Mouse (Mus musculus) adrenal gland, adult (tissue): ENCODE results near the gene Lancl1.

ENCODE experiments used
- DNase-seq, 2 experiments: peaks; one replicate each; pipeline ENCODE4 v3.0.0; 2022 to 2023; ENCODE audit warnings: low spot score in 1 of 2; ENCODE audit not compliant: inconsistent age in 2 of 2

The Lancl1 gene

GRCm38 (mm10) chr1:67017101-67017870 lies 21.4 kb downstream of the Lancl1 start:
- DNase-seq: no peak

DNA sequence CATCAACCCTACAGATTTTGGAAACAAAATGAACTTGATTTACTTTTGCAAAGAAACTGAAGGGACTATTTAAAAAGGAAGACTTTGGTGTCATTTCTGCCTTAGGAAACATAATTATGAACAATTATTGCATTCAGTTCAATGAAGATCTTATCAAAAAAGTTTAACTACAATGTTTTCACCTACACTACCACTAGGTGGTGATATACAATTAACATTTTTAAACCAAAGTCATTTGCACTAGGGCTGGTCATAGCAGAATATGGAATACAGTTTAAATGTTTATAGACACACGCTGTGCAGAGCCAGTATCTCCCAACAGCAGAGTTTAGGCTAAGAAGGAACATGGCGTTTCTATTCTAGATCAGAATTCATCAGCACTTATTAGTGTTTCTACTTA lies 24.5 kb downstream of the Lancl1 start:
- peak in 1 of 2 experiments; percentile 33 for DNase-seq

GRCm38 (mm10) chr1:67010520-67010919 lies 28.2 kb downstream of the Lancl1 start:
- no peak for DNase-seq

DNA sequence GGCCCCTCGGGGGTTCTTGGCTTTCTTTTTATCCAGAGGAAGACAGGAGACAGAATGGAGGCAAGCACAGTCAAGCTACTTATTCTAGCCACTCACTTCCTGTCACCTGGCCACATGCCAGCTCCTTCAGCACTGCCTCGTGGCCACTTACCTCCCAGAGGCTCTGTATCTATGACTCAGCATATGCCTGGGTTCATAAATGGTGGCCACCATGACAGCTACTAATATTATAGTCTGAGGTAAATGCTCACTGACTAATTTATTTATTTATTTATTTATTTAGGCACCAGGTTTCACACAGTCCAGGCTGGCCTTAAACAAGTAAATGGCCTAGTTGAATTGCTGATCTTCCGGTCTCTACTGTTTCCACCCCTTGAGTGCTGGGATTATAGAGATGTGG lies 35.0 kb downstream of the Lancl1 start:
- DNase-seq: peak; percentile 9 to 51

DNA sequence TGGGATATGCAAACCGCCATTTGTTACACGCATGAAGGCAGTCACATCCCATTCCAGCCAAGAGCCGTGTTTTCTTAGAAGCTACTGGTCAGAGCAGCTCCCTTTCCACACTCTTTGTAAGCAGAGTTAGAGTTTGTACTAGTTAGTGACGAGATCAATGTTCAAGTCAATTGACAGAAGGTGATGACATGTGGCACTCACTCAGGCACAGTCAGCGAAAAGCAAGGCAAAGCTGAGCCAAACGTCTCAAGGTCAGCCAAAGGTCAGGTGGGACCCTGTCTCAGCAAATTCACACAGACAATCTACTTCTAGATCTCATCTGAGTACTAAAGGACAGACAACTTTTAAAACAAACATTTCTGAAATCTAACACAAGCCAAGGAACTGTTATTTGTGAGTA lies 36.4 kb downstream of the Lancl1 start:
- no peak for DNase-seq

DNA sequence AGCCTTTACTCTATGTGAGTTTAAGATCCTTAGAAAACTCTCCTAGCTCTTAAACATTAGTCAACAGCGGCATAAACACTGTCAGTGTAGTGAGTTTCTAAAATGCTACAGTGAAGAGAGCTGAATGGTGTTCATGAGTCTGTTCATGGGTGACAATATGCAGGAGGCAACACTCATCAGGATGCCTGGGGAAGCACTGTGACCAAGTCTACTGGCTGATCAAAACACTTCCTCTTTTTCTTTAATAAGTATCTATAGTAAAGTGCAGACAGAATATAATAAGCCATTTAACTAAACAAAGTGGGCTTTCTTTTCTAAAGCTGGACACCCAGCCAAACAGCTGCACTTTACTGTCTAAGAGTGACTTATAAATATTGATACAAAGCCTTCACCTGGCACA lies 37.3 kb downstream of the Lancl1 start:
- no peak for DNase-seq

DNA sequence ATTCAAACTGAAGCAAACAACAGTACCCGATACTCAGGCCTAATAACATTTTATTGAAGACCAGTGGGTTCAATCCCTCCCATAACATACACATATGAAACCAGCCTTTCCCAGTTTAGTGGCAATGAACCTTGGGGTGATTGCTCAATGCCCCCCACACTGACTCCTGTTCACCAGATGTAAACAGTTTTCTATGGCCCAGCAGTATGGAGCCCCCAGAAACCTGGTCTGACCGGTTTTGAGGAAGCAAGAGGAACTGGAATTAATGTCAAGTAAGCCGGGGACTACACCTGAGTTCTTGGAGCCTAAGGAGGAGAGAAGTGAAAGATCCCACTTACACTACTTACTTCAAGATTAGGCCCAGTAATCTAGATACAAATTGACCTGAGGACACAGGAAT lies 38.2 kb downstream of the Lancl1 start:
- DNase-seq: no peak

- peak in 1 of 2 experiments; percentile 25 for DNase-seq
Measured at GRCm38 (mm10) chr1:66998601-66999000, 40.1 kb downstream of the Lancl1 start.

DNA sequence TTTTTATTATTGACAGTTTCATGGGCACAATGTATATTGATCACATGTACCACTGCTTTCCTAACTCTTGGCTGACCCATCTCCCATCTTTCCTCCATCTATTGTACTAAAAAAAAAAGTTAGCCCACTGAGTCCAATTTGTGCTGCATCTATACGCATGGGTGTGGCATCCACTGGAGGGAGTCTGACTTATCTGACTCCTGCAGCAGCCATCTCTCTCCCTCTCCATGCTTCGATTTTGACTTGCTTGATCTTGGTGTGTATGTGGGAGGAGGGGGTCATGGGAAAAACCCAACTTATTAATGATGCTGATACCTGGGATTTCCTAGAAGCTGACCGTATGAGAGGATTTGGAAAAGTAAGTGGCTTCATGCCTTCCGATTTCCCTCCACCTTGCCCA lies 40.5 kb downstream of the Lancl1 start:
- DNase-seq: no peak

- no peak for DNase-seq
Measured at GRCm38 (mm10) chr1:66996819-66997218, 41.9 kb downstream of the Lancl1 start.

DNA sequence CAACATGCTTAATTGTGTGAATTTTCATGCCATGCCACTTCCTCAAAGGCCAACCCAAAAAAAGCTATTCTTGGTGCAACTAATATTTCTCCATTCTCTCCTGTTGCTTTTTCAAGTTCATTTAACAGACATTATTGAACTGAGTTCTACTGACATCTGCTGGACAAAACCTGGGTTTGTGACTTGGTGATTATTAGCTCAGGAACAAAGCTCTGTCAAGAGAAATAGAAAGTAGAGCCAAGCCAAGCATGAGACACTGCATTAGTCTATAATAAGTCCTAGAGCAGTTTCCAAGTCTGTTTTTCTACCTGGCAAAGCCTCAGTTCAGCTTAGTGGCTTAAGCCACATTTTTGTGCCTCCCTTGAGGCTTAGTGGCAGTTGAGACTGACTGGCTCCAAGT lies 45.9 kb downstream of the Lancl1 start:
- DNase-seq: peak in 1 of 2 experiments; percentile 73

- DNase-seq: peak in 1 of 2 experiments; percentile 11
Measured at GRCm38 (mm10) chr1:66987558-66988190, 51.0 kb downstream of the Lancl1 start.

GRCm38 (mm10) chr1:66985906-66986305 lies 52.8 kb downstream of the Lancl1 start:
- DNase-seq: no peak

- DNase-seq: peak; percentile 10 to 28
Measured at GRCm38 (mm10) chr1:66985129-66985698, 53.5 kb downstream of the Lancl1 start.

GRCm38 (mm10) chr1:66980129-66980528 lies 58.5 kb downstream of the Lancl1 start:
- no peak for DNase-seq

DNA sequence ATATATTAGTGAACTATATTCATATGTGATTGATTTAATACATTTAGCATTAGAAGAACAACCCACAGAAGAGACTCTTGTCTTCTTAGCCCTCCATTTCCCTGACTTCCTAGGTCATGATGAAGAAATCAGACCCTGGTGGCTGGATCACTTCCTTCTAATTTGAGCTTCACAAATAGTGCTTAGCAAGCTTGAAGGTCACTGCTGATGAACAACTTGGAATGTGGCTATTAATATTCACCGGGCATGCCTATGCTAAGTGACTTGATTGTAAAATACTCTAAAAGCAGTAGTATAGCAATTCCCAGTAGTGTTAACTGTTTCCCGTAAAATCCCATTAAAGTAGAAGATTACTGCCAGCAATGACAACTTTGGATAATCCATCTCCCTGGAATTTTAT lies 63.2 kb downstream of the Lancl1 start:
- DNase-seq: no peak

DNA sequence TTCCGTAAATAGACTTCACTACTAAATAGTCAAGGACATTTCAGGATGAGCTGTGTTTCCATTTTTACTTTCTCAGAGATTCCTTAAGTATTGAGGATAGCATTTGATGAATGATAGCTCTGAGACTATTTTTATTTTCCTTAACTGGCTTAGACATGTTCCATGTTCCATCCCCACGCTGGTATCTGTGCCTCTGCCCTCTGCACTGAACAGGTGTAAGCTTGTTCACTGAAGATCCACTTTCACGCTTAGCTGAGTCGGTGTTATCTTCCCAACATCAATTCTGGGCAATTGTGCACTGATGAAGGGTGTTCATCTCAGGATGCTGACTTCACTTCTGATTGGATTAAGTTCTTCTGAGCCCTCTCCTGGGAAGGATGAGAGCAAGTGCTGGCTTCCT lies 73.8 kb downstream of the Lancl1 start:
- no peak for DNase-seq

DNA sequence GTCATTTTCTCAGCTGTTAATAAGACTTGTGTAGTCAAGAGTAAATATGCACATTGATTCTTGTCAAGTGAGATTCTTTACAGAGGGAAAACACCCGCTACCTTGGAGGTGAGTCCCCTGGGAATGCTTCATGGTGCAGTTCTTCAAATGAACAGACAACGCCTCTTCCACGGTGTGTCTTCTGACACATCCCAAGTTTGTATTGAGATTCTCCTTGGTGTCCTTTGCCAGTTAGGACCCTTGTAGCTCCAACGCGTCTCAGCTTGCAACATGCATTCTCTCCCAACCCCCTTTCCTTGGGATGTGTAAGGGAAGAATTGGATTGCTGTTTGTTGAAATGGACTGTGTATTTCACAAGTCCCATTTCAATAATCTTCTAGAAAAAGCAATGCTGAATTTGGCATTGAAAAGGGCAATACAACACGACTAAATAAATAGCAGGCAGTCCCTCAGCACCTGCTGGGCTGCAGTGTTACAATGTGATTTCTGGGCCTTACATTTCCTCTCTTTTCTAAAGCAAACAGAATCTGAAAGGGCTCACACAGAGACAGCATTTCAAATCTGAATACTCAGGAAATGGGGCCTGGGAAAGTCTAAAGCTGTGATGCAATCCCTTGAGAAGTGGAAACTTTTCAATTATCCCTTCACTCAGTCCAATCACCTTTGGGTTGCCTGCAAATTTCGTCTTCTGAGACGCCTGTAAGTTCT lies 78.0 kb downstream of the Lancl1 start:
- no peak for DNase-seq

DNA sequence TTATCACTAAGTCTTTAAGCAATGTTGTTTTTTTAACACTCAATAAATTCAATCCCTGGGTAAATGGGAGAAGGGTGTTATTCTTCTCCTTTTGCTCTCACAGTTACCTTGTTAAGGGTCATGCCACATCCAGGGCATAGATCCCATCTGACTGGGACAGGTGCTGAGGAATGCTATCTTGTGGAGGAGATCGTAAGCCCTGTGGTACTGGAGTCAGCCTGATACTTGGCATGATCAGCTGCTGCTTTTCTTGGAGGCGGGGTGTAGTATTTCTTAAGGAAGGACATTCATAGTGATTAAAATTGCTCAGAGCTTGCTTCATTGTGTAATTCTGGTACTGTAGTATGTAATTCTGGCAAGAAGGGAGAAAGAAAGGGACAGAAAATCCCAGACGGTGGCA lies 81.3 kb downstream of the Lancl1 start:
- DNase-seq: peak in 1 of 2 experiments; percentile 31

GRCm38 (mm10) chr1:66951086-66951485 lies 87.6 kb downstream of the Lancl1 start:
- DNase-seq: no peak
